Mouse (Mus musculus) heart, embryonic 16.5 days (tissue): ENCODE data around the gene Nudt9. TPM values are rescaled to one million over a fixed set of nuclear protein-coding genes. Genes with fewer than 3 reads are reported as not detected.

Experiments used
- ATAC-seq: fragments of 200-750 bp; cut with Nextera tagmentation; replicated peaks from 2 replicates; pipeline ENCODE4 v1.8.0; 2017; ENCODE audit warnings: moderate number of reproducible peaks; ENCODE audit not compliant: insufficient read depth, low FRiP score; ENCODE audit errors: extremely low read depth
- H3K27ac ChIP-seq: fragments of 300-500 bp; sonication (generic); 2 replicates; pipeline ENCODE4 v1.5.1; 2014; ENCODE audit warnings: mild to moderate bottlenecking, low read length, control low read depth, moderate library complexity
- H3K27me3 ChIP-seq: fragments of 300-500 bp; sonication (generic); 2 replicates; pipeline ENCODE4 v1.6.1; 2014; ENCODE audit warnings: low read length, mixed read lengths; ENCODE audit not compliant: control insufficient read depth, insufficient read depth
- H3K36me3 ChIP-seq: fragments of 300-500 bp; sonication (generic); 2 replicates; pipeline ENCODE4 v1.6.1; 2014; ENCODE audit not compliant: control insufficient read depth, insufficient read depth
- H3K4me1 ChIP-seq: fragments of 300-500 bp; sonication (generic); 2 replicates; pipeline ENCODE4 v1.6.1; 2014; ENCODE audit warnings: low read length, mixed read lengths; ENCODE audit not compliant: control insufficient read depth, insufficient read depth
- H3K4me2 ChIP-seq: fragments of 300-500 bp; sonication (generic); 2 replicates; pipeline ENCODE4 v1.6.1; 2014; ENCODE audit warnings: low read depth, mild to moderate bottlenecking, control low read depth, low read length
- H3K4me3 ChIP-seq: fragments of 300-500 bp; sonication (generic); 2 replicates; pipeline ENCODE4 v1.5.1; 2014; ENCODE audit warnings: mild to moderate bottlenecking, control low read depth, low read length
- H3K9ac ChIP-seq: fragments of 300-500 bp; sonication (generic); 2 replicates; pipeline ENCODE4 v1.6.1; 2014; ENCODE audit warnings: low read length, control low read depth
- H3K9me3 ChIP-seq: fragments of 300-500 bp; sonication (generic); replicated peaks from 2 replicates; pipeline ENCODE4 v1.6.1; 2016; ENCODE audit warnings: low read length; ENCODE audit not compliant: control insufficient read depth
- WGBS: fragments of 180-500 bp; shearing (Covaris S2); extraction: QIAGEN DNeasy Blood & Tissue Kit; methylation state at CpG from one replicate; pipeline ENCODE4 v1.1.7; 2014; 5-methylcytosine and 5-hydroxymethylcytosine counted together
- polyA plus RNA-seq: library from polyadenylated mRNA; unstranded; fragments of >200 nt; fragmentation: Nextera tagmentation; extraction: Ambion mirVana; gene quantifications from 2 replicates; pipeline ENCODE4 v1.2.1, GENCODE M21; 2015

Nudt9 gene
- 54.0 and 55.7 TPM in 2 replicates for polyA plus RNA-seq

- 5% methylated on average over 90 of the region's 90 CpGs for WGBS
- Histone ChIP-seq H3K9me3 (no peaks in the 10 kb centered on the region), H3K36me3 (peaks cover 11% of the 10 kb centered on the region), H3K4me3 (peak within 1 kb of the TSS; percentile 84), H3K27ac (peak within 1 kb of the TSS; percentile 91), H3K4me1 (peaks cover 15% of the 10 kb centered on the region), H3K9ac (peak within 1 kb of the TSS; percentile 91), H3K4me2 (peak within 1 kb of the TSS; percentile 92), H3K27me3 (no peaks in the 10 kb centered on the region)
- peak; percentile 96 for ATAC-seq
Measured at GRCm38 (mm10) chr5:104046256-104047199, at the start of gene Nudt9. Gene Nudt9, plus strand, starts transcription at chr5:104046306.

GRCm38 (mm10) chr5:103998739-103999138 lies 47.4 kb upstream of the Nudt9 start:
- no peak; the same call in 1 of the 2 replicates for ATAC-seq
- Histone ChIP-seq H3K4me2 (no peak overlapping the region; the same call in 1 of the 2 replicates), H3K4me3 (no peak overlapping the region), H3K36me3 (no peaks in the 10 kb centered on the region; the same call in 1 of the 2 replicates), H3K9me3 (no peaks in the 10 kb centered on the region), H3K4me1 (peaks cover 5% of the 10 kb centered on the region; the same call in 1 of the 2 replicates), H3K27me3 (no peaks in the 10 kb centered on the region), H3K27ac (peak overlapping the region; percentile 42; the same call in 1 of the 2 replicates), H3K9ac (no peak overlapping the region)
- 37% methylated on average over 5 of the region's 5 CpGs for WGBS

DNA sequence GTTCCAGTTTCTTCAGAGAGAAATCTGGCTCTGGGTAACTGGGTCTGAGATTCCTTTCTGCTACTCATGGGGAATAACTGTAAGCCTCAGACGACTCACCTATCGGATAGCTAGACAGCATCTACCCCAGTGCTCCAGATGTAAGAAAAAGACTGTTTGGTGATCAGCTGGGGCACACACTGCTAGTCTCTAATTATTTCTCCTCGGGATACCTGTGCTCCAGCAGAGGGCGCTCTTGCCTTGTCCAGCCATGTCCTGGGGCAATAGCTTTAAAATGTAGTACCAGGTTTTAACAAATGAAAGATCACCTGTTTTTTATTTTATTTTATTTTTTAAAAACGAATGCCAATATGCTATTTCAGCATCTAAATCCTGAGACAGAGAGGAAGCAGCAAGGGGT lies 46.4 kb upstream of the Nudt9 start:
- Histone ChIP-seq H3K9me3 (no peaks in the 10 kb centered on the region), H3K4me3 (no peak overlapping the region), H3K4me2 (no peak overlapping the region), H3K27me3 (no peaks in the 10 kb centered on the region), H3K9ac (no peak overlapping the region), H3K27ac (no peak overlapping the region), H3K36me3 (no peaks in the 10 kb centered on the region; the same call in 1 of the 2 replicates), H3K4me1 (peaks cover 5% of the 10 kb centered on the region; the same call in 1 of the 2 replicates)
- no peak for ATAC-seq
- WGBS, result 6% methylated on average over 5 of the region's 5 CpGs

- H3K9me3 ChIP-seq, result no peaks in the 10 kb centered on the region
- no peak overlapping the region for H3K4me3 ChIP-seq
- WGBS, result 53% methylated on average over 18 of the region's 18 CpGs
- H3K27ac ChIP-seq, result no peak overlapping the region
- H3K27me3 ChIP-seq, result no peaks in the 10 kb centered on the region
- H3K4me2 ChIP-seq, result no peak overlapping the region
- ATAC-seq, result no peak
- H3K9ac ChIP-seq, result no peak overlapping the region
- peaks cover 3% of the 10 kb centered on the region for H3K36me3 ChIP-seq
- peaks cover 5% of the 10 kb centered on the region; the same call in 1 of the 2 replicates for H3K4me1 ChIP-seq
Measured at GRCm38 (mm10) chr5:104002549-104003255, 43.4 kb upstream of the Nudt9 start.

DNA sequence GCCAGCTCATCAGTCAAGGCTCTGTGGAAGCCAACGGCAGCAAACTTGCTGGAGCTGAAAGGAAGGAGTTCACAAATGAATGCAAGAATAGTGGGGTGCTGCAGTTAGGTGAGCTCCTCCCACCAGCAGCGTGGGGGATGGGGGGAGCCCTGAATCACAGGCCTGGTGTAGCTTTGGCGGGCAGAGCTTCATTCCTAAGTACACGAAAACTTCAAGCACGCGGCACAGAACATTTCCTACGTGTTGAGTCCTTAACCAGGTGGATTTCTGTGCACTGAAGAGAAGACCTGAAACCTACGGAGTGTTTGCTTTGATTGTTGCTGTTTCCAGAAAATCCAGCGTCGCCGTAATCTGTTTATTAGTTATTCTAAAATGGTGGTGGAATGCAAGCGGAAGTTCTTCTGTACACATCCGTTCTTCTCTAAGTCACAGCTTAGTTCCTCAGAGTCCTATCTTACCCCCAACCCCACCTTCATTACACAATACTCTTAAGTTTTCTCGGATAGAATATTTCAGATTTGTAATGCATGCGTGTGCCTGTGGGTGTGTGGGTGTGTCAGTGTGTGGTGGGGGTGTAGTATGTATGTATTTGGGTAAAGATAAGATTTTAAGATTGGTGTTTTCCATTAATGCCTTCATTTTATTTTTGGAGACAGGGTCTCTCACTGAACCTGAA lies 42.7 kb upstream of the Nudt9 start:
- H3K36me3 ChIP-seq, result peaks cover 8% of the 10 kb centered on the region
- no peak overlapping the region for H3K4me3 ChIP-seq
- no peaks in the 10 kb centered on the region for H3K27me3 ChIP-seq
- WGBS, result 56% methylated on average over 15 of the region's 15 CpGs
- no peak overlapping the region for H3K4me2 ChIP-seq
- no peak for ATAC-seq
- no peak overlapping the region for H3K9ac ChIP-seq
- no peaks in the 10 kb centered on the region for H3K9me3 ChIP-seq
- H3K4me1 ChIP-seq, result peaks cover 5% of the 10 kb centered on the region; the same call in 1 of the 2 replicates
- H3K27ac ChIP-seq, result no peak overlapping the region

DNA sequence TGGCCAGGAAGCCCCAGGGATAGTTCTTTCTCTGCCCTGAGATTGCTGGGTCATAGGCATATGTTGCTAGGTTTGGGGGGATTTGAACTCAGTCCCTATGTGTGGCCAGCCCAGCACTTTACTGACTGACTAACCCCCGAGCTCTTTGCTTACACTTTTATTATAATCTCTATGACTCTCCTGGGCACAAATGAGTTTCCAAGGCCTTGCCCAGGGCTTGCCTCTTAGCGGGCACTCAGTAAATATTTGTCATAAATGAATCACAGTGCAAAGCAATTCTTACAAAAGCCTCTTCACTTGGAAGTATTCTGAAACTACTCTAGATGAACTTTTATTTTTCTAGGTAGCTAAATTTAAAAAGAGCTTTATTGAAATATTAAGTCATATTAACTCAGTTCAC lies 42.2 kb upstream of the Nudt9 start:
- peaks cover 8% of the 10 kb centered on the region for H3K36me3 ChIP-seq
- no peak overlapping the region for H3K27ac ChIP-seq
- no peak overlapping the region for H3K4me3 ChIP-seq
- no peaks in the 10 kb centered on the region for H3K27me3 ChIP-seq
- WGBS, result 78% methylated on average over 2 of the region's 2 CpGs
- ATAC-seq, result no peak
- H3K4me1 ChIP-seq, result peaks cover 3% of the 10 kb centered on the region; the same call in 1 of the 2 replicates
- H3K9me3 ChIP-seq, result no peaks in the 10 kb centered on the region
- H3K4me2 ChIP-seq, result no peak overlapping the region
- H3K9ac ChIP-seq, result no peak overlapping the region

- ATAC-seq, result no peak
- no peaks in the 10 kb centered on the region for H3K4me1 ChIP-seq
- no peak overlapping the region for H3K4me2 ChIP-seq
- no peak overlapping the region for H3K9ac ChIP-seq
- peaks cover 15% of the 10 kb centered on the region for H3K36me3 ChIP-seq
- WGBS, result 60% methylated on average over 3 of the region's 3 CpGs
- H3K4me3 ChIP-seq, result no peak overlapping the region
- no peaks in the 10 kb centered on the region for H3K27me3 ChIP-seq
- H3K27ac ChIP-seq, result no peak overlapping the region
- H3K9me3 ChIP-seq, result no peaks in the 10 kb centered on the region
Measured at GRCm38 (mm10) chr5:104006811-104007210, 39.3 kb upstream of the Nudt9 start.

DNA sequence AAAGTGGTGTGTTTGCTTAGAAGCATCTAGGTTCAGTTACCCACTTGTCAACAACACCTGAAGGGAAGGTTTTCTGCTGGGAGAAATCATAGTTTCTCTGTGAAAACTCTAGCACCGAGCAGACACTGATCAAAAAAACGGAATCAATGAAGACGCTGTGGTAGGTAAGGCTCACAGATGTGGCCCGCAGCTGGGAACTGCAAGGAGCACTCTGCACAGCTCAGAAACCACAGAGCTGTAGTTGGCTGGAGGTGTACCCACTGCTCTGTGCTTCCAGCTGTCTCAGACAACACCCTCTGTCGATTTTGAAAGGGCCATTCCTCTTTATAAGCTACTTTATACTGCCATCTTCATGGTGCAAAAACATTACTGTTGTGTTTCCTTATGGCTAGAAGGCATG lies 38.3 kb upstream of the Nudt9 start:
- no peaks in the 10 kb centered on the region for H3K9me3 ChIP-seq
- no peak overlapping the region for H3K4me2 ChIP-seq
- no peak overlapping the region for H3K4me3 ChIP-seq
- no peak overlapping the region for H3K27ac ChIP-seq
- peaks cover 15% of the 10 kb centered on the region for H3K36me3 ChIP-seq
- peak; percentile 70 for ATAC-seq
- no peaks in the 10 kb centered on the region for H3K27me3 ChIP-seq
- 64% methylated on average over 5 of the region's 5 CpGs for WGBS
- no peaks in the 10 kb centered on the region for H3K4me1 ChIP-seq
- no peak overlapping the region for H3K9ac ChIP-seq
